Mouse (Mus musculus) MEL (cell line): Measurements from ENCODE around the gene Naif1. TPM values are rescaled to one million over a fixed set of nuclear protein-coding genes. Genes with fewer than 3 reads are reported as not detected.

ENCODE experiments used
- DNase-seq: peaks from one replicate; pipeline ENCODE4 v3.0.0; 2011; ENCODE audit warnings: low read depth, low spot score
- H3K27ac ChIP-seq: 2 replicates; pipeline ENCODE4 v1.5.1; 2012; ENCODE audit warnings: low read depth, mild to moderate bottlenecking, control low read depth, low read length, moderate library complexity; ENCODE audit not compliant: control insufficient read depth
- H3K27me3 ChIP-seq, 2 experiments: fragments of 150-350 bp in 1 of 2; sonication (generic) in 1 of 2; 2 replicates each; pipeline ENCODE4 v1.6.1; 2012; ENCODE audit warnings: low read length in 2 of 2, mild to moderate bottlenecking in 2 of 2, improper control_type of control experiment in 1 of 2, moderate library complexity in 1 of 2; ENCODE audit not compliant: insufficient read depth in 2 of 2, control insufficient read depth in 1 of 2
- H3K36me3 ChIP-seq, 2 experiments: 2 replicates each; pipeline ENCODE4 v1.6.1; 2012 to 2014; ENCODE audit warnings: low read length in 2 of 2, improper control_type of control experiment in 1 of 2, inconsistent platforms in 1 of 2, mild to moderate bottlenecking in 1 of 2; ENCODE audit not compliant: insufficient read depth in 2 of 2, control insufficient read depth in 1 of 2
- H3K4me1 ChIP-seq, 2 experiments: fragments of 150-350 bp in 1 of 2; sonication (generic) in 1 of 2; 2 replicates each; pipeline ENCODE4 v1.6.1; 2012; ENCODE audit warnings: low read length in 2 of 2, improper control_type of control experiment in 1 of 2, mild to moderate bottlenecking in 1 of 2; ENCODE audit not compliant: insufficient read depth in 2 of 2, control insufficient read depth in 1 of 2
- H3K4me3 ChIP-seq, 2 experiments: fragments of 150-350 bp in 1 of 2; sonication (generic) in 1 of 2; 2 replicates each; pipeline ENCODE4 v1.5.1; 2012; ENCODE audit warnings: low read depth in 2 of 2, low read length in 2 of 2, mild to moderate bottlenecking in 2 of 2, moderate library complexity in 2 of 2, control low read depth in 1 of 2, improper control_type of control experiment in 1 of 2; ENCODE audit not compliant: control insufficient read depth in 1 of 2, insufficient read depth in 1 of 2
- H3K79me2 ChIP-seq: 2 replicates; pipeline ENCODE4 v1.6.1; 2012; ENCODE audit warnings: mild to moderate bottlenecking, low read length, moderate library complexity; ENCODE audit not compliant: control insufficient read depth, poor library complexity, insufficient read depth
- H3K9ac ChIP-seq: 2 replicates; pipeline ENCODE4 v1.6.1; 2012; ENCODE audit warnings: low read depth, mild to moderate bottlenecking, control low read depth, low read length, moderate library complexity; ENCODE audit not compliant: control insufficient read depth, poor library complexity, severe bottlenecking
- H3K9me3 ChIP-seq: fragments of 150-350 bp; sonication (generic); replicated peaks from 2 replicates; pipeline ENCODE4 v1.6.1; 2012; ENCODE audit warnings: mild to moderate bottlenecking, low read length, improper control_type of control experiment, moderate library complexity; ENCODE audit not compliant: insufficient read depth
- BHLHE40 ChIP-seq: IDR thresholded peaks from 2 replicates; pipeline ENCODE4 v1.6.1; 2012; ENCODE audit warnings: low read depth, mild to moderate bottlenecking, inconsistent platforms, low read length, improper control_type of control experiment, borderline replicate concordance
- CHD1 ChIP-seq: IDR thresholded peaks from 2 replicates; pipeline ENCODE4 v1.6.1; 2012; ENCODE audit warnings: low read depth, mild to moderate bottlenecking, inconsistent platforms, low read length, improper control_type of control experiment
- CHD2 ChIP-seq: IDR thresholded peaks from 2 replicates; pipeline ENCODE4 v1.6.1; 2011; ENCODE audit warnings: low read length, improper control_type of control experiment
- CTCF ChIP-seq, 3 experiments: IDR thresholded peaks in 2 of 3; conservative IDR thresholded peaks in 1 of 3; 2 replicates each; pipeline ENCODE4 v1.5.1; 2011 to 2012; ENCODE audit warnings: low read length in 3 of 3, low read depth in 2 of 3, mild to moderate bottlenecking in 2 of 3, improper control_type of control experiment in 1 of 3, inconsistent platforms in 1 of 3, mixed read lengths in 1 of 3, moderate library complexity in 1 of 3; ENCODE audit not compliant: control insufficient read depth in 1 of 3, insufficient read depth in 1 of 3, poor library complexity in 1 of 3, severe bottlenecking in 1 of 3
- ELF1 ChIP-seq: IDR thresholded peaks from 2 replicates; pipeline ENCODE4 v1.6.1; 2014; ENCODE audit warnings: low read depth, mild to moderate bottlenecking, inconsistent platforms, low read length, improper control_type of control experiment, moderate library complexity
- EP300 ChIP-seq, 2 experiments: IDR thresholded peaks; 2 replicates each; pipeline ENCODE4 v1.6.1; 2011; ENCODE audit warnings: improper control_type of control experiment in 2 of 2, low read length in 2 of 2, low read depth in 1 of 2, mild to moderate bottlenecking in 1 of 2
- ETS1 ChIP-seq: IDR thresholded peaks from 2 replicates; pipeline ENCODE4 v1.6.1; 2012; ENCODE audit warnings: low read depth, mild to moderate bottlenecking, inconsistent platforms, low read length, improper control_type of control experiment, moderate library complexity
- GATA1 ChIP-seq: IDR thresholded peaks from 2 replicates; pipeline ENCODE4 v1.6.1; 2011; ENCODE audit warnings: low read depth, low read length, improper control_type of control experiment
- HCFC1 ChIP-seq: IDR thresholded peaks from 2 replicates; pipeline ENCODE4 v1.6.1; 2012; ENCODE audit warnings: low read depth, mild to moderate bottlenecking, inconsistent platforms, low read length, improper control_type of control experiment, moderate library complexity
- JUND ChIP-seq: IDR thresholded peaks from 2 replicates; pipeline ENCODE4 v1.6.1; 2011; ENCODE audit warnings: low read depth, mild to moderate bottlenecking, improper control_type of control experiment, low read length
- KAT2A ChIP-seq: conservative IDR thresholded peaks from 2 replicates; pipeline ENCODE4 v1.6.1; 2012; ENCODE audit warnings: low read depth, low read length, improper control_type of control experiment, inconsistent platforms
- MAFK ChIP-seq: IDR thresholded peaks from 2 replicates; pipeline ENCODE4 v1.6.1; 2011; ENCODE audit warnings: low read depth, mild to moderate bottlenecking, low read length, improper control_type of control experiment, borderline replicate concordance
- MAX ChIP-seq: IDR thresholded peaks from 2 replicates; pipeline ENCODE4 v1.6.1; 2011; ENCODE audit warnings: low read length, improper control_type of control experiment
- MEF2A ChIP-seq: IDR thresholded peaks from 2 replicates; pipeline ENCODE4 v1.6.1; 2014; ENCODE audit warnings: low read depth, mild to moderate bottlenecking, inconsistent platforms, low read length, improper control_type of control experiment; ENCODE audit not compliant: poor library complexity, insufficient replicate concordance, severe bottlenecking; ENCODE audit errors: extremely low read depth
- MXI1 ChIP-seq: IDR thresholded peaks from 2 replicates; pipeline ENCODE4 v1.6.1; 2011; ENCODE audit warnings: mild to moderate bottlenecking, low read depth, low read length, improper control_type of control experiment
- MYB ChIP-seq: IDR thresholded peaks from 2 replicates; pipeline ENCODE4 v1.6.1; 2011; ENCODE audit warnings: mild to moderate bottlenecking, low read depth, low read length, improper control_type of control experiment
- MYC ChIP-seq: IDR thresholded peaks from 2 replicates; pipeline ENCODE4 v1.6.1; 2011; ENCODE audit warnings: low read depth, mild to moderate bottlenecking, low read length, improper control_type of control experiment, moderate library complexity
- NRF1 ChIP-seq: IDR thresholded peaks from 2 replicates; pipeline ENCODE4 v1.6.1; 2014; ENCODE audit warnings: low read depth, mild to moderate bottlenecking, inconsistent platforms, low read length, improper control_type of control experiment, moderate library complexity; ENCODE audit not compliant: poor library complexity, insufficient read depth, severe bottlenecking
- POLR2A ChIP-seq, 2 experiments: IDR thresholded peaks; 2 replicates each; pipeline ENCODE4 v1.6.1; 2011 to 2012; ENCODE audit warnings: low read length in 2 of 2, mild to moderate bottlenecking in 2 of 2, control low read depth in 1 of 2, improper control_type of control experiment in 1 of 2, low read depth in 1 of 2, moderate library complexity in 1 of 2; ENCODE audit not compliant: control insufficient read depth in 1 of 2, insufficient read depth in 1 of 2, poor library complexity in 1 of 2
- POLR2AphosphoS2 ChIP-seq: IDR thresholded peaks from 2 replicates; pipeline ENCODE4 v1.6.1; 2011; ENCODE audit warnings: low read length, improper control_type of control experiment
- POLR2AphosphoS5 ChIP-seq: IDR thresholded peaks from 2 replicates; pipeline ENCODE4 v1.6.1; 2012; ENCODE audit warnings: low read depth, borderline replicate concordance, mild to moderate bottlenecking, inconsistent platforms, low read length, moderate library complexity, mixed read lengths
- RAD21 ChIP-seq: IDR thresholded peaks from 2 replicates; pipeline ENCODE4 v1.6.1; 2011; ENCODE audit warnings: mild to moderate bottlenecking, low read depth, low read length, improper control_type of control experiment
- RCOR1 ChIP-seq: IDR thresholded peaks from 2 replicates; pipeline ENCODE4 v1.6.1; 2012; ENCODE audit warnings: low read depth, mild to moderate bottlenecking, inconsistent platforms, low read length, improper control_type of control experiment
- SIN3A ChIP-seq: IDR thresholded peaks from 2 replicates; pipeline ENCODE4 v1.6.1; 2012; ENCODE audit warnings: low read length, improper control_type of control experiment, inconsistent platforms
- SMC3 ChIP-seq: IDR thresholded peaks from 2 replicates; pipeline ENCODE4 v1.6.1; 2011; ENCODE audit warnings: low read depth, low read length, improper control_type of control experiment
- TBP ChIP-seq: IDR thresholded peaks from 2 replicates; pipeline ENCODE4 v1.8.0; 2011; ENCODE audit warnings: low read depth, low read length, improper control_type of control experiment
- TCF12 ChIP-seq: IDR thresholded peaks from 2 replicates; pipeline ENCODE4 v1.6.1; 2014; ENCODE audit warnings: low read depth, mild to moderate bottlenecking, inconsistent platforms, low read length, improper control_type of control experiment, moderate library complexity
- UBTF ChIP-seq: IDR thresholded peaks from 2 replicates; pipeline ENCODE4 v1.6.1; 2012; ENCODE audit warnings: low read depth, mild to moderate bottlenecking, inconsistent platforms, low read length, improper control_type of control experiment, moderate library complexity, borderline replicate concordance; ENCODE audit not compliant: insufficient read depth
- USF1 ChIP-seq: IDR thresholded peaks from 2 replicates; pipeline ENCODE4 v1.6.1; 2014; ENCODE audit warnings: low read depth, mild to moderate bottlenecking, inconsistent platforms, low read length, improper control_type of control experiment, moderate library complexity
- USF2 ChIP-seq, 2 experiments: IDR thresholded peaks; 2 replicates each; pipeline ENCODE4 v1.6.1; 2011 to 2012; ENCODE audit warnings: improper control_type of control experiment in 2 of 2, low read length in 2 of 2, borderline replicate concordance in 1 of 2, inconsistent platforms in 1 of 2, low read depth in 1 of 2, mild to moderate bottlenecking in 1 of 2; ENCODE audit not compliant: insufficient read depth in 1 of 2
- ZC3H11A ChIP-seq: IDR thresholded peaks from 2 replicates; pipeline ENCODE4 v1.6.1; 2012; ENCODE audit warnings: low read depth, mild to moderate bottlenecking, inconsistent platforms, low read length, improper control_type of control experiment
- ZKSCAN1 ChIP-seq: IDR thresholded peaks from 2 replicates; pipeline ENCODE4 v1.6.1; 2012; ENCODE audit warnings: low read depth, mild to moderate bottlenecking, inconsistent platforms, low read length, improper control_type of control experiment, moderate library complexity
- ZNF384 ChIP-seq: IDR thresholded peaks from 2 replicates; pipeline ENCODE4 v1.6.1; 2012; ENCODE audit warnings: low read depth, mild to moderate bottlenecking, inconsistent platforms, low read length, improper control_type of control experiment
- polyA plus RNA-seq, 2 experiments: library from polyadenylated mRNA; stranded (reverse) in 1 of 2; unstranded in 1 of 2; fragments of >175 nt in 1 of 2; fragments of >200 nt in 1 of 2; gene quantifications; 2 replicates each; pipeline versions ENCODE4 v1.2.1 to v1.2.4; 2012; ENCODE audit warnings: low replicate concordance in 2 of 2, low read depth in 1 of 2; ENCODE audit not compliant: insufficient read length in 2 of 2, insufficient read depth in 1 of 2, missing spikeins in 1 of 2
- total RNA-seq: library from RNA; depleted of rRNA; stranded (reverse); fragments of 300-350 nt; gene quantifications from 2 replicates; pipeline ENCODE4 v1.2.3, GENCODE M21; 2012; rRNA removed

Gene Naif1
- total RNA-seq (4.4 and 4.9 TPM in 2 replicates), polyA plus RNA-seq (1 to 10 TPM in 1 of 2 experiments, not detected in 1; 8.5 TPM)

GRCm38 (mm10) chr2:32449761-32450754 lies at the start of gene Naif1:
TSS of gene Naif1 (plus strand) at chr2:32450457.
- Histone ChIP-seq H3K9ac (peak within 1 kb of the TSS; percentile 90), H3K27me3 (no peaks in the 10 kb centered on the region), H3K27ac (peak within 1 kb of the TSS; percentile 69), H3K79me2 (peaks cover 53% of the 10 kb centered on the region), H3K9me3 (no peaks in the 10 kb centered on the region), H3K4me1 (peaks cover 0 to 16% of the 10 kb centered on the region in 2 experiments), H3K4me3 (peak within 1 kb of the TSS; percentile 61 to 66), H3K36me3 (peaks cover 0 to 31% of the 10 kb centered on the region in 2 experiments; a peak in 3 of 4 replicates)
- peak; percentile 87 for DNase-seq
- TF ChIP-seq SIN3A (peak; percentile 88), ETS1 (peak; percentile 69), MEF2A (no peak), ELF1 (no peak), NRF1 (no peak), POLR2AphosphoS5 (no peak), MAX (peak; percentile 66; the same call in 1 of the 2 replicates), MYB (no peak), UBTF (no peak), RCOR1 (peak; percentile 52; the same call in 1 of the 2 replicates), MYC (0 out of 2 replicates have a peak, but pooled peaks have one; percentile 82), POLR2A (IDR thresholded peaks at IDR 0.05; ENCODE audit: control insufficient read depth in 1 of 2, insufficient read depth in 1 of 2, low read depth in 1 of 2, low read length in 2 of 2, poor library complexity in 1 of 2) (0 out of 4 replicates have a peak, but pooled peaks of 1 of the 2 experiments have one; percentile 11), ZC3H11A (no peak), BHLHE40 (no peak), JUND (no peak), SMC3 (no peak), EP300 (IDR thresholded peaks at IDR 0.05; ENCODE audit: low read depth in 1 of 2, low read length in 2 of 2) (peak in 1 of 2 experiments; percentile 73; a peak in 2 of 4 replicates), KAT2A (no peak), RAD21 (no peak), TCF12 (peak; percentile 50; the same call in 1 of the 2 replicates), GATA1 (peak; percentile 12; the same call in 1 of the 2 replicates), ZNF384 (peak; percentile 82), MXI1 (peak; percentile 91), HCFC1 (peak; percentile 31; the same call in 1 of the 2 replicates), USF2 (IDR thresholded peaks at IDR 0.05; ENCODE audit: borderline replicate concordance in 1 of 2, insufficient read depth in 1 of 2, low read depth in 1 of 2, low read length in 2 of 2) (no peak), POLR2AphosphoS2 (no peak), CHD1 (no peak), ZKSCAN1 (no peak), CHD2 (peak; percentile 24; the same call in 1 of the 2 replicates), USF1 (no peak), CTCF (IDR thresholded peaks at IDR 0.05 in 2 of 3, conservative IDR thresholded peaks at IDR 0.05 in 1 of 3; ENCODE audit: control insufficient read depth in 1 of 3, insufficient read depth in 1 of 3, low read depth in 2 of 3, low read length in 3 of 3, poor library complexity in 1 of 3, severe bottlenecking in 1 of 3) (no peak), TBP (peak; percentile 69), MAFK (no peak)
